In the genomic region with DNA sequence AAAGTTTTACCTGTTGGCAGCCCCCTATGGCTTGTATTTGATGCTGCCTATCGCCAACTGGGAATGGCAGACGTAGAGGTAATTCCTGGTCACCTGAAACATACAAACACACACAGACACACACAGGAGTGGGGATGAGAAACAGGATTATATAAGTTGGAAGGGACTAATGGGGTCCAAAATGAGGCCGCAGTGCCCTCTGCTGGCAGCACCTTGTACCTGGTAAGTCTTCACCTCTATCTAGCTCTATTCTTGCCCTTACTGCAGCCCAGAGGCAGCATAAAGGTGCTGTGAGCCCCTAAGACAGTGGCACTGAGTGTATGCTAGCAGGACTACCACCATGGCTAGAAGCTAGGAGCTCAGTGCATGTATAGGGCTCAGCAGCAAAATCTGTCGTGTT, we compare ENCODE assay signal across 8 mouse cellular contexts. TPM values are rescaled to one million over a fixed set of nuclear protein-coding genes. Genes with fewer than 3 reads are reported as not detected.
DNase-seq lines count a peak whose midpoint lies in the region; ATAC-seq and TF ChIP-seq lines count a peak whose summit lies in the region.

No protein-coding gene starts in this region.

- H3K27ac ChIP-seq in liver, adult 2 months (replicated peaks; ENCODE audit: insufficient read depth, low read depth, low read length): no peak overlapping the region
- H3K27ac ChIP-seq in liver, embryonic 12.5 days: no peak overlapping the region
- no peak overlapping the region for H3K27ac ChIP-seq in bone marrow, adult 2 months (ENCODE audit: control insufficient read depth, insufficient read depth, low read depth, low read length, poor library complexity)
- no peak overlapping the region for H3K27ac ChIP-seq in embryonic facial prominence, embryonic 14.5 days (replicated peaks; ENCODE audit: low read depth, low read length)

- WGBS in liver, adult 2 months: 36% methylated on average over 4 of the region's 4 CpGs
- WGBS in liver, embryonic 12.5 days (ENCODE audit: insufficient replicate concordance): 33% methylated on average over 4 of the region's 4 CpGs
- WGBS in bone marrow, adult 2 months: 45% methylated on average over 4 of the region's 4 CpGs
- WGBS in embryonic facial prominence, embryonic 14.5 days: 47% methylated on average over 4 of the region's 4 CpGs

- no peak for ATAC-seq in liver, embryonic 12.5 days
- no peak for ATAC-seq in embryonic facial prominence, embryonic 14.5 days (ENCODE audit: low read depth)
- no peak; the same call in 1 of the 2 replicates for ATAC-seq in granulocyte monocyte progenitor cell, adult 5-6 weeks (replicated peaks; ENCODE audit: poor library complexity, severe bottlenecking)

- intact Hi-C loops in left cerebral cortex, postnatal 14 days (cut with DNase I): no loop called here

- no peaks in the 10 kb centered on the region for H3K79me2 ChIP-seq in liver, adult 2 months (ENCODE audit: control insufficient read depth, insufficient read depth, low read length)

- H3K4me1 ChIP-seq in liver, adult 2 months (ENCODE audit: control insufficient read depth, insufficient read depth, low read length): no peaks in the 10 kb centered on the region
- no peaks in the 10 kb centered on the region for H3K4me1 ChIP-seq in liver, embryonic 12.5 days
- no peaks in the 10 kb centered on the region for H3K4me1 ChIP-seq in bone marrow, adult 2 months (ENCODE audit: control insufficient read depth, insufficient read depth, low read length)
- H3K4me1 ChIP-seq in embryonic facial prominence, embryonic 14.5 days (ENCODE audit: control insufficient read depth, insufficient read depth, low read length): no peaks in the 10 kb centered on the region

- no peaks in the 10 kb centered on the region for H3K27me3 ChIP-seq in liver, adult 2 months (ENCODE audit: control insufficient read depth, insufficient read depth, low read length)
- H3K27me3 ChIP-seq in liver, embryonic 12.5 days (replicated peaks): peaks cover 6% of the 10 kb centered on the region
- no peaks in the 10 kb centered on the region; the same call in 1 of the 2 replicates for H3K27me3 ChIP-seq in embryonic facial prominence, embryonic 14.5 days (replicated peaks; ENCODE audit: control insufficient read depth, insufficient read depth, low read length)

- TF ChIP-seq CTCF in liver, adult 2 months (IDR thresholded peaks at IDR 0.05; ENCODE audit: low read depth, low read length): peak; percentile 56; the same call in 1 of the 2 replicates
- TF ChIP-seq CTCF in bone marrow, adult 2 months (IDR thresholded peaks at IDR 0.05; ENCODE audit: control insufficient read depth, insufficient read depth, low read length): peak; percentile 67

- DNase-seq in liver, adult 2 months (ENCODE audit: extremely low read depth, low read depth, low spot score): no peak
- peak; percentile 40 for DNase-seq in embryonic facial prominence, embryonic 14.5 days (ENCODE audit: low spot score)
- peak; percentile 73 for DNase-seq in induced T-regulatory cell, adult 2 months (ENCODE audit: low read depth)
- DNase-seq in left cerebral cortex, postnatal 14 days (ENCODE audit: low spot score in 2 of 2): peak; percentile 42 to 66
- DNase-seq in neural tube, embryonic 10.5 days (ENCODE audit: extremely low spot score, low spot score): peak; percentile 29

- no peak overlapping the region for H3K4me2 ChIP-seq in liver, embryonic 12.5 days
- no peak overlapping the region for H3K4me2 ChIP-seq in embryonic facial prominence, embryonic 14.5 days (ENCODE audit: low read depth, low read length)

- no peak overlapping the region for H3K4me3 ChIP-seq in liver, adult 2 months (ENCODE audit: insufficient read depth, low read depth, low read length)
- H3K4me3 ChIP-seq in liver, embryonic 12.5 days: no peak overlapping the region
- no peak overlapping the region for H3K4me3 ChIP-seq in bone marrow, adult 2 months (replicated peaks; ENCODE audit: control insufficient read depth, low read depth, low read length)
- no peak overlapping the region for H3K4me3 ChIP-seq in embryonic facial prominence, embryonic 14.5 days (ENCODE audit: low read depth, low read length)

- no peak overlapping the region for H3K9ac ChIP-seq in liver, adult 2 months (ENCODE audit: low read depth, low read length)
- H3K9ac ChIP-seq in liver, embryonic 12.5 days: no peak overlapping the region
- no peak overlapping the region for H3K9ac ChIP-seq in embryonic facial prominence, embryonic 14.5 days (ENCODE audit: low read depth, low read length)

- H3K36me3 ChIP-seq in liver, adult 2 months (ENCODE audit: control insufficient read depth, insufficient read depth, low read length): no peaks in the 10 kb centered on the region
- H3K36me3 ChIP-seq in liver, embryonic 12.5 days: no peaks in the 10 kb centered on the region
- H3K36me3 ChIP-seq in embryonic facial prominence, embryonic 14.5 days (ENCODE audit: control insufficient read depth, insufficient read depth, low read length): no peaks in the 10 kb centered on the region

- no peaks in the 10 kb centered on the region for H3K9me3 ChIP-seq in liver, embryonic 12.5 days (replicated peaks)
- no peaks in the 10 kb centered on the region for H3K9me3 ChIP-seq in embryonic facial prominence, embryonic 14.5 days (ENCODE audit: control insufficient read depth, low read length)

- no peak for TF ChIP-seq POLR2A in liver, adult 2 months (IDR thresholded peaks at IDR 0.05; ENCODE audit: extremely low read depth, insufficient read depth, low read length)
- no peak for TF ChIP-seq POLR2A in bone marrow, adult 2 months (IDR thresholded peaks at IDR 0.05; ENCODE audit: borderline replicate concordance, control insufficient read depth, low read depth, low read length)

RNA-seq across cellular contexts. Expression of a gene that starts 2.7 kb away (rescaled TPM):
- not detected in 2 replicates for total RNA-seq in liver, adult 2 months (2014; rRNA removed)
- polyA plus RNA-seq in liver, adult 2 months (2012; rRNA removed): not detected in 2 replicates
- 0.60 and 0.79 TPM in 2 replicates for polyA plus RNA-seq in liver, embryonic 12.5 days (2016; fragmentation: Nextera tagmentation; extraction: Ambion mirVana)
- 0.66 TPM in 1 of 2 replicates, not detected in the other for polyA plus RNA-seq in bone marrow, adult 2 months (2011; ENCODE audit: insufficient read depth, insufficient read length, low replicate concordance, missing spikeins)
- 0.12 and 0.18 TPM in 2 replicates for polyA plus RNA-seq in embryonic facial prominence, embryonic 14.5 days (2014; fragmentation: Nextera tagmentation; extraction: Ambion mirVana)
- total RNA-seq in left cerebral cortex, postnatal 14 days (2021): not detected
- not detected in 2 replicates for total RNA-seq in granulocyte monocyte progenitor cell, adult 5-6 weeks (2014; fragmentation: Nextera tagmentation)
- total RNA-seq in granulocyte monocyte progenitor cell, adult 5-6 weeks (2017): 0.43 and 4.0 TPM in 2 replicates

RNA-seq across cellular contexts. Expression of a gene that starts 2.9 kb away (rescaled TPM):
- not detected in 2 replicates for total RNA-seq in liver, adult 2 months (2014; rRNA removed)
- polyA plus RNA-seq in liver, adult 2 months (2012; rRNA removed): not detected in 2 replicates
- polyA plus RNA-seq in liver, embryonic 12.5 days (2016; fragmentation: Nextera tagmentation; extraction: Ambion mirVana): 0.33 and 0.73 TPM in 2 replicates
- not detected in 2 replicates for polyA plus RNA-seq in bone marrow, adult 2 months (2011; ENCODE audit: insufficient read depth, insufficient read length, low replicate concordance, missing spikeins)
- 0.22 TPM in 1 of 2 replicates, not detected in the other for polyA plus RNA-seq in embryonic facial prominence, embryonic 14.5 days (2014; fragmentation: Nextera tagmentation; extraction: Ambion mirVana)
- not detected for total RNA-seq in left cerebral cortex, postnatal 14 days (2021)
- not detected in 2 replicates for total RNA-seq in granulocyte monocyte progenitor cell, adult 5-6 weeks (2014; fragmentation: Nextera tagmentation)
- 1.1 TPM in 1 of 2 replicates, not detected in the other for total RNA-seq in granulocyte monocyte progenitor cell, adult 5-6 weeks (2017)

RNA-seq across cellular contexts. Expression of a gene that starts 57.5 kb away (rescaled TPM):
- total RNA-seq in liver, adult 2 months (2014; rRNA removed): 0.46 and 0.60 TPM in 2 replicates
- polyA plus RNA-seq in liver, adult 2 months (2012; rRNA removed): 1.8 and 2.7 TPM in 2 replicates
- polyA plus RNA-seq in liver, embryonic 12.5 days (2016; fragmentation: Nextera tagmentation; extraction: Ambion mirVana): 0.10 and 0.27 TPM in 2 replicates
- polyA plus RNA-seq in bone marrow, adult 2 months (2011; ENCODE audit: insufficient read depth, insufficient read length, low replicate concordance, missing spikeins): 1.4 and 3.0 TPM in 2 replicates
- polyA plus RNA-seq in embryonic facial prominence, embryonic 14.5 days (2014; fragmentation: Nextera tagmentation; extraction: Ambion mirVana): 0.58 and 0.82 TPM in 2 replicates
- not detected for total RNA-seq in left cerebral cortex, postnatal 14 days (2021)
- total RNA-seq in granulocyte monocyte progenitor cell, adult 5-6 weeks (2014; fragmentation: Nextera tagmentation): 0.45 TPM in 1 of 2 replicates, not detected in the other
- 0.10 TPM in 1 of 2 replicates, not detected in the other for total RNA-seq in granulocyte monocyte progenitor cell, adult 5-6 weeks (2017)

RNA-seq across cellular contexts. Expression of a gene that starts 57.6 kb away (rescaled TPM):
- total RNA-seq in liver, adult 2 months (2014; rRNA removed): 0.46 and 0.54 TPM in 2 replicates
- 0.15 and 0.27 TPM in 2 replicates for polyA plus RNA-seq in liver, adult 2 months (2012; rRNA removed)
- 2.4 and 4.4 TPM in 2 replicates for polyA plus RNA-seq in liver, embryonic 12.5 days (2016; fragmentation: Nextera tagmentation; extraction: Ambion mirVana)
- polyA plus RNA-seq in bone marrow, adult 2 months (2011; ENCODE audit: insufficient read depth, insufficient read length, low replicate concordance, missing spikeins): 2.5 and 10.9 TPM in 2 replicates
- 9.9 and 11.5 TPM in 2 replicates for polyA plus RNA-seq in embryonic facial prominence, embryonic 14.5 days (2014; fragmentation: Nextera tagmentation; extraction: Ambion mirVana)
- total RNA-seq in left cerebral cortex, postnatal 14 days (2021): 10 to 100 TPM; 26.7 to 29.3 TPM
- 19.5 and 21.0 TPM in 2 replicates for total RNA-seq in granulocyte monocyte progenitor cell, adult 5-6 weeks (2014; fragmentation: Nextera tagmentation)
- total RNA-seq in granulocyte monocyte progenitor cell, adult 5-6 weeks (2017): 11.0 and 11.3 TPM in 2 replicates
